Mouse (Mus musculus) intestine, embryonic 15.5 days (tissue): Measurements from ENCODE around the gene Gm28845. TPM values are rescaled to one million over a fixed set of nuclear protein-coding genes. Genes with fewer than 3 reads are reported as not detected.

Source experiments
- ATAC-seq: fragments of 200-750 bp; cut with Nextera tagmentation; 2 replicates; pipeline ENCODE4 v1.8.0; 2017; ENCODE audit warnings: moderate TSS enrichment, moderate library complexity
- H3K27ac ChIP-seq: fragments of 300-500 bp; sonication (generic); 2 replicates; pipeline ENCODE4 v1.5.1; 2015; ENCODE audit warnings: mild to moderate bottlenecking, inconsistent platforms
- H3K27me3 ChIP-seq: fragments of 300-500 bp; sonication (generic); replicated peaks from 2 replicates; pipeline ENCODE4 v1.6.1; 2015; ENCODE audit warnings: inconsistent platforms
- H3K36me3 ChIP-seq: fragments of 300-500 bp; sonication (generic); 2 replicates; pipeline ENCODE4 v1.6.1; 2015; ENCODE audit warnings: inconsistent platforms
- H3K4me1 ChIP-seq: fragments of 300-500 bp; sonication (generic); replicated peaks from 2 replicates; pipeline ENCODE4 v1.6.1; 2015; ENCODE audit warnings: inconsistent platforms
- H3K4me2 ChIP-seq: fragments of 300-500 bp; sonication (generic); replicated peaks from 2 replicates; pipeline ENCODE4 v1.6.1; 2015; ENCODE audit warnings: mild to moderate bottlenecking, inconsistent platforms
- H3K4me3 ChIP-seq: fragments of 300-500 bp; sonication (generic); replicated peaks from 2 replicates; pipeline ENCODE4 v1.5.1; 2015; ENCODE audit warnings: inconsistent platforms
- H3K9ac ChIP-seq: fragments of 300-500 bp; sonication (generic); 2 replicates; pipeline ENCODE4 v1.6.1; 2015; ENCODE audit warnings: inconsistent platforms
- H3K9me3 ChIP-seq: fragments of 300-500 bp; sonication (generic); 2 replicates; pipeline ENCODE4 v1.6.1; 2016; ENCODE audit warnings: inconsistent platforms
- whole genome bisulfite sequencing: fragments of 180-500 bp; shearing (Covaris S2); methylation state at CpG from one replicate; pipeline ENCODE4 v1.1.7; 2015; 5-methylcytosine and 5-hydroxymethylcytosine counted together
- polyA plus RNA-seq: library from polyadenylated mRNA; unstranded; fragments of >200 nt; fragmentation: Nextera tagmentation; extraction: Ambion mirVana; gene quantifications from 2 replicates; pipeline ENCODE4 v1.2.1, GENCODE M21; 2015

Gm28845 gene
- polyA plus RNA-seq, 1 experiment from 2014 or later, result not detected

DNA sequence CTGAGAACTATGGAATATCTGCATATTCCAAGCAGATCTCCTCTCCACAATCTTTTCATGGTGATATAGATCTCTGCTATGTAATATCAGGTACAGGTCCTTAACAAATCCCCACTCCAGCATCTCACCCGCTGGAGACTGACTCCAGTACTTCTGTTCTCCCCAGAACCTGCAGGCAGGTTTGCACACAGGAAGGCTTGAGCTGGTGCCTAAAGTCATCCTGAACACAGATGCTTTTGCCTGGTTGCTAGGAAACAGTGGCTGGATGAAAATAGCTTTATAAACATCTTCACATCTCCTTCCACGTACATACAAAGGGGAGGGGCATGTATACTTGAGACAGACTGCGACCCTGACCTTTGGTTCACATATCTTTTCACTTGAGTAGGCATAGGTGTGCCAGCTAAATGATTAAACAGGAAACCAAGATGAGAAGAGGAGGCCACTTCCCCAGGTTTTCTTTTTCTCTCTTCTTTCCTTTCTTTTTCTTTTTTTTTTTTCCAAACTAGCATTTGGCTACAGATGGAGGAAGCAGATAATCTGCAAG, 10.3 kb upstream of the Gm28845 start:
- Histone ChIP-seq H3K27me3 (no peaks in the 10 kb centered on the region), H3K4me3 (no peak overlapping the region), H3K4me1 (no peaks in the 10 kb centered on the region), H3K36me3 (no peaks in the 10 kb centered on the region), H3K4me2 (no peak overlapping the region), H3K27ac (0 out of 2 replicates have a peak overlapping the region, but pooled peaks have one; percentile 51), H3K9ac (no peak overlapping the region), H3K9me3 (no peaks in the 10 kb centered on the region)
- 50% methylated on average over 3 of the region's 3 CpGs for WGBS
- peak; percentile 90 for ATAC-seq

- Histone ChIP-seq H3K27me3 (no peaks in the 10 kb centered on the region), H3K36me3 (no peaks in the 10 kb centered on the region), H3K27ac (no peak within 1 kb of the TSS), H3K4me3 (no peak within 1 kb of the TSS), H3K9me3 (no peaks in the 10 kb centered on the region), H3K9ac (no peak within 1 kb of the TSS), H3K4me1 (no peaks in the 10 kb centered on the region), H3K4me2 (peak within 1 kb of the TSS; percentile 55)
- no peak for ATAC-seq
- WGBS, result 20% methylated on average over 9 of the region's 9 CpGs
Measured at GRCm38 (mm10) chr1:65122574-65123372, 3.4 kb upstream of the Gm28845 start, which contains the start of gene D630023F18Rik. D630023F18Rik (minus strand) TSS chr1:65123214.

- WGBS, result 43% methylated on average over 8 of the region's 8 CpGs
- ATAC-seq, result peak; percentile 95
- Histone ChIP-seq H3K4me2 (0 out of 2 replicates have a peak overlapping the region, but pooled peaks have one; percentile 24), H3K9ac (no peak overlapping the region), H3K27ac (peak overlapping the region; percentile 83), H3K27me3 (no peaks in the 10 kb centered on the region), H3K4me1 (no peaks in the 10 kb centered on the region), H3K9me3 (no peaks in the 10 kb centered on the region), H3K36me3 (no peaks in the 10 kb centered on the region), H3K4me3 (no peak overlapping the region)
Measured at GRCm38 (mm10) chr1:65118150-65118913, 1.0 kb downstream of the Gm28845 start.

- Histone ChIP-seq H3K27me3 (no peaks in the 10 kb centered on the region), H3K4me3 (no peak overlapping the region), H3K36me3 (no peaks in the 10 kb centered on the region), H3K9ac (no peak overlapping the region), H3K27ac (no peak overlapping the region), H3K4me1 (no peaks in the 10 kb centered on the region), H3K4me2 (no peak overlapping the region), H3K9me3 (no peaks in the 10 kb centered on the region)
- WGBS, result 89% methylated on average over 5 of the region's 5 CpGs
- ATAC-seq, result no peak
Measured at GRCm38 (mm10) chr1:65113536-65114172, 5.7 kb downstream of the Gm28845 start.

DNA sequence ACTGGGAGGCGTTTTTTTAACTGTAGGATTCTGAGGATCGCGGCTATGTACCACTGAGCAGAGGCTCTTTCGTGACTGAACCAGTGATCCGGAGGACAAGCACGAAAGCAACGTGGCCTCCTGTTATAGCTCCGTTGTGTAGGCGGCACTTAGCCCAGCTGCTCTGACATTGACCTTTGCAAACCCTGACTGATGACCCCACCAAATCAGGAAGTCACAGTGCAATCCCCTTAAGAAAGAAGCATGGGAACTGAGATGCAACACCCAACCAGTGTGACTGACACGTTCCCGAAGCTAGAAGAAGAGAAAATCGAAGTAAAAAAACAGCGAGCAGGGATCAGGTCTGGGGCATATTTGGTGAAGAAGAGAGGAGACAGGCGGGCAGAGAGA, 6.6 kb downstream of the Gm28845 start:
- WGBS, result 54% methylated on average over 14 of the region's 14 CpGs
- peak; percentile 25; the same call in 1 of the 2 replicates for ATAC-seq

GRCm38 (mm10) chr1:65112031-65112806, 7.1 kb downstream of the Gm28845 start:
- no peaks in the 10 kb centered on the region for H3K27me3 ChIP-seq
- H3K36me3 ChIP-seq, result no peaks in the 10 kb centered on the region
- ATAC-seq, result peak; percentile 86
- H3K4me3 ChIP-seq, result no peak overlapping the region
- no peaks in the 10 kb centered on the region for H3K4me1 ChIP-seq
- H3K9ac ChIP-seq, result no peak overlapping the region
- H3K4me2 ChIP-seq, result peak overlapping the region; percentile 10
- 8% methylated on average over 8 of the region's 8 CpGs for WGBS
- no peaks in the 10 kb centered on the region for H3K9me3 ChIP-seq
- H3K27ac ChIP-seq, result no peak overlapping the region

More for the DNA sequence above, 6.6 kb downstream of the Gm28845 start:
- no peaks in the 10 kb centered on the region for H3K36me3 ChIP-seq
- no peak overlapping the region for H3K9ac ChIP-seq
- H3K4me1 ChIP-seq, result no peaks in the 10 kb centered on the region
- no peaks in the 10 kb centered on the region for H3K27me3 ChIP-seq
- H3K27ac ChIP-seq, result no peak overlapping the region
- H3K4me2 ChIP-seq, result peak overlapping the region; percentile 10
- H3K9me3 ChIP-seq, result no peaks in the 10 kb centered on the region
- no peak overlapping the region for H3K4me3 ChIP-seq

DNA sequence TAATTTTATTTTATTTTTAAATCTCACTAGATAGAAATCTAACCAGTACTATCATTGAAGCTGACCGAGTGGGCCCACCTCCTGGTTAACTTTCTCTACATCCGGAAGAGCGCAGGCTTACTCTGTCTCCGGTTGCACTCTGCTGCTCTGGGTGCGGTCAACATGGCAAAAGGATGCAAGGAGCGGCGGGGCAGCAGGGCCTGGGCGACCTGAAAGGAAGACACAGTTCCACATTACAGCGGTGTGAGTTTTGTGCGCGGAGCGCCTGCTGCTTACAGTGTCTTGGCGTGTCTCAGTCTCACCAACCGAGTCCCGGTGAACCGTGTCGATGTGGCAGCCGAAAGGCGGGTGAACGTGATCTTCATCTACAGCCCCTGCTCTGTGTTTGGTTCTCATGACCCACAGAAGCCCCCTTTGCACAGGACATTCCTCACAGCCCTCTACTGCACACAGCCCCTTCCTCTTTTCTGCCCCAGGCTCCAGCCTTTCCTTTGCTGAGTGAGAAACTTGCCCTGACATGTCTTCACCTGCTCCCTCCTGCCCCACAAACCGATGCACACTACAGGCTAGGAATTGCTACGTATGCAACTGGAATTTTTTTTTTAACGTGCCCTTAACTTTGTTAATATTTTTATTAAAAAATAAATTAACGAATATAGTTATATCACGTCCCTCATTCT, 9.5 kb downstream of the Gm28845 start:
- no peak overlapping the region for H3K4me2 ChIP-seq
- no peak overlapping the region for H3K9ac ChIP-seq
- ATAC-seq, result no peak
- H3K4me1 ChIP-seq, result no peaks in the 10 kb centered on the region
- no peaks in the 10 kb centered on the region for H3K27me3 ChIP-seq
- H3K9me3 ChIP-seq, result no peaks in the 10 kb centered on the region
- 80% methylated on average over 25 of the region's 25 CpGs for WGBS
- H3K36me3 ChIP-seq, result no peaks in the 10 kb centered on the region
- no peak overlapping the region for H3K4me3 ChIP-seq
- no peak overlapping the region for H3K27ac ChIP-seq

GRCm38 (mm10) chr1:65109196-65109595, 10.2 kb downstream of the Gm28845 start:
- Histone ChIP-seq H3K36me3 (no peaks in the 10 kb centered on the region), H3K27me3 (no peaks in the 10 kb centered on the region), H3K27ac (no peak overlapping the region), H3K9ac (no peak overlapping the region), H3K4me2 (no peak overlapping the region), H3K9me3 (no peaks in the 10 kb centered on the region), H3K4me1 (no peaks in the 10 kb centered on the region), H3K4me3 (no peak overlapping the region)
- WGBS, result 87% methylated on average over 8 of the region's 8 CpGs
- ATAC-seq, result no peak

- Histone ChIP-seq H3K27me3 (no peaks in the 10 kb centered on the region), H3K9ac (no peak overlapping the region), H3K4me3 (no peak overlapping the region), H3K9me3 (no peaks in the 10 kb centered on the region), H3K36me3 (no peaks in the 10 kb centered on the region), H3K4me2 (no peak overlapping the region), H3K27ac (no peak overlapping the region), H3K4me1 (no peaks in the 10 kb centered on the region)
- ATAC-seq, result no peak
- WGBS, result 83% methylated on average over 10 of the region's 10 CpGs
Measured at GRCm38 (mm10) chr1:65107654-65108279, 11.6 kb downstream of the Gm28845 start.

GRCm38 (mm10) chr1:65103273-65103672, 16.1 kb downstream of the Gm28845 start, which contains the start of gene Cryga:
Cryga (minus strand) TSS chr1:65103373.
- no peak for ATAC-seq
- no peaks in the 10 kb centered on the region for H3K9me3 ChIP-seq

DNA sequence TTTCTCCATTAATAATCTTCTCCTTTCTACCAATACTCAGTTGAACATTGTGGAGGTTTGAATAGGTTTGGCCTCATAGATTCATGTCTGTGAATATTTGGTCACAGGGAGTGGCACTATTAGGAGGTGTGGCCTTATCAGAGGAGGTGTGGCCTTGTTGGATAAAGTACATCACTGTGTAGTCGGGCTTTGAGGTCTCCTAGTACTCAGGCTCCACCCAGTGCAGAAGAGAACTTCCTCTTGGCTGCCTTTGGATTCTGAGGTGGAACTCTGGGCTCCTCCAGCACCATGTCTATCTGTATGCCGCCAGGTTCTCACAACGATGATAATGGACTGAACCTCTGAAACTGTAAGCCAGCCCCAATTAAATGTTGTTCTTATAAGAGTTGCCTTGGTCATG, 22.4 kb downstream of the Gm28845 start:
- Histone ChIP-seq H3K9me3 (no peaks in the 10 kb centered on the region), H3K4me3 (no peak overlapping the region), H3K27me3 (no peaks in the 10 kb centered on the region), H3K27ac (no peak overlapping the region), H3K36me3 (no peaks in the 10 kb centered on the region), H3K4me2 (no peak overlapping the region), H3K4me1 (no peaks in the 10 kb centered on the region), H3K9ac (no peak overlapping the region)
- ATAC-seq, result 0 out of 2 replicates have a peak, but pooled peaks have one; percentile 34
- WGBS, result 74% methylated on average over 3 of the region's 3 CpGs

More at GRCm38 (mm10) chr1:65103273-65103672, 16.1 kb downstream of the Gm28845 start, which contains the start of gene Cryga:
- H3K27ac ChIP-seq, result no peak within 1 kb of the TSS
- no peak within 1 kb of the TSS for H3K9ac ChIP-seq
- H3K4me2 ChIP-seq, result no peak within 1 kb of the TSS
- no peak within 1 kb of the TSS for H3K4me3 ChIP-seq
- WGBS, result 91% methylated on average over 11 of the region's 11 CpGs
- H3K27me3 ChIP-seq, result no peaks in the 10 kb centered on the region
- H3K36me3 ChIP-seq, result no peaks in the 10 kb centered on the region
- no peaks in the 10 kb centered on the region for H3K4me1 ChIP-seq
